ENCODE assay signal across 7 mouse cellular contexts in genomic region chr9:121710584-121710975, GRCm38 (mm10). TPM values are rescaled to one million over a fixed set of nuclear protein-coding genes. Genes with fewer than 3 reads are reported as not detected.
A peak's percentile ranks its signal among the peaks of the same experiment; 100 is the strongest.
DNase-seq lines count a peak whose midpoint lies in the region; ATAC-seq and TF ChIP-seq lines count a peak whose summit lies in the region.

No protein-coding gene starts in this region.

- H3K9ac ChIP-seq in hindbrain, embryonic 14.5 days: peak overlapping the region; percentile 96
- H3K9ac ChIP-seq in lung, postnatal 0 days (replicated peaks; ENCODE audit: low read depth): peak overlapping the region; percentile 90

- H3K36me3 ChIP-seq in spleen, adult 2 months (ENCODE audit: control insufficient read depth, insufficient read depth, low read length): peaks cover 3% of the 10 kb centered on the region
- peaks cover 10% of the 10 kb centered on the region; the same call in 1 of the 2 replicates for H3K36me3 ChIP-seq in hindbrain, embryonic 14.5 days (replicated peaks; ENCODE audit: control insufficient read depth, insufficient read depth)
- no peaks in the 10 kb centered on the region; the same call in 1 of the 2 replicates for H3K36me3 ChIP-seq in lung, postnatal 0 days (ENCODE audit: insufficient read depth, low read length)

- H3K9me3 ChIP-seq in hindbrain, embryonic 14.5 days (ENCODE audit: control insufficient read depth, low read length): no peaks in the 10 kb centered on the region
- no peaks in the 10 kb centered on the region for H3K9me3 ChIP-seq in lung, postnatal 0 days (ENCODE audit: low read length)

- H3K27me3 ChIP-seq in spleen, adult 2 months (ENCODE audit: control insufficient read depth, insufficient read depth, low read length): no peaks in the 10 kb centered on the region
- no peaks in the 10 kb centered on the region for H3K27me3 ChIP-seq in hindbrain, embryonic 14.5 days (ENCODE audit: control insufficient read depth, insufficient read depth, low read length)
- no peaks in the 10 kb centered on the region for H3K27me3 ChIP-seq in lung, postnatal 0 days (replicated peaks; ENCODE audit: insufficient read depth, low read length)

- TF ChIP-seq CTCF in spleen, adult 2 months (IDR thresholded peaks at IDR 0.05; ENCODE audit: extremely low read depth, insufficient read depth, insufficient read length, insufficient replicate concordance): no peak
- TF ChIP-seq CTCF in lung, postnatal 0 days (IDR thresholded peaks at IDR 0.05): no peak

- TF ChIP-seq EP300 in lung, postnatal 0 days (IDR thresholded peaks at IDR 0.05): no peak

- no peak for TF ChIP-seq POLR2A in spleen, adult 2 months (IDR thresholded peaks at IDR 0.05; ENCODE audit: low read depth, low read length)

- peak overlapping the region; percentile 90 for H3K4me3 ChIP-seq in spleen, adult 2 months (ENCODE audit: extremely low read depth, insufficient read depth, insufficient read length)
- H3K4me3 ChIP-seq in hindbrain, embryonic 14.5 days (replicated peaks; ENCODE audit: low read length): peak overlapping the region; percentile 97
- H3K4me3 ChIP-seq in lung, postnatal 0 days (ENCODE audit: low read depth, low read length): peak overlapping the region; percentile 87

- DNase-seq in spleen, adult 2 months (ENCODE audit: low read depth in 1 of 2, low spot score in 2 of 2): no peak
- no peak for DNase-seq in spleen, adult 18-20 months
- DNase-seq in c-Kit-positive CD71-positive TER-119-positive erythroid progenitor cells, embryonic 14.5 days (ENCODE audit: low spot score): peak; percentile 49
- no peak for DNase-seq in hindbrain, embryonic 14.5 days (ENCODE audit: low spot score)
- DNase-seq in lung, postnatal 0 days (ENCODE audit: low spot score): peak; percentile 75
- no peak for DNase-seq in layer of hippocampus, postnatal 14 days (ENCODE audit: low spot score in 2 of 2)
- no peak for DNase-seq in right cerebral cortex, postnatal 4 days

- ATAC-seq in hindbrain, embryonic 14.5 days (ENCODE audit: low FRiP score): peak; percentile 7; the same call in 1 of the 2 replicates
- ATAC-seq in lung, postnatal 0 days: peak; percentile 57

- H3K4me2 ChIP-seq in hindbrain, embryonic 14.5 days (replicated peaks): peak overlapping the region; percentile 94
- peak overlapping the region; percentile 77 for H3K4me2 ChIP-seq in lung, postnatal 0 days (replicated peaks; ENCODE audit: low read depth, low read length)

- H3K27ac ChIP-seq in spleen, adult 2 months (ENCODE audit: insufficient read depth, low read length): peak overlapping the region; percentile 74
- peak overlapping the region; percentile 97 for H3K27ac ChIP-seq in hindbrain, embryonic 14.5 days
- peak overlapping the region; percentile 95 for H3K27ac ChIP-seq in lung, postnatal 0 days (ENCODE audit: low read length)

- H3K4me1 ChIP-seq in spleen, adult 2 months (ENCODE audit: control insufficient read depth, insufficient read depth, insufficient read length): peaks cover 3% of the 10 kb centered on the region; the same call in 1 of the 2 replicates
- peaks cover 18% of the 10 kb centered on the region for H3K4me1 ChIP-seq in hindbrain, embryonic 14.5 days (replicated peaks; ENCODE audit: control insufficient read depth, insufficient read depth, low read length)
- H3K4me1 ChIP-seq in lung, postnatal 0 days (ENCODE audit: insufficient read depth, low read depth, low read length): peaks cover 8% of the 10 kb centered on the region; the same call in 1 of the 2 replicates

- under 1% methylated on average over 18 of the region's 18 CpGs for WGBS in spleen, adult 2 months
- WGBS in hindbrain, embryonic 14.5 days: under 1% methylated on average over 18 of the region's 18 CpGs
- 1% methylated on average over 18 of the region's 18 CpGs for WGBS in lung, postnatal 0 days

RNA-seq across cellular contexts. Expression of gene Ss18l2, which starts 0.5 kb away (rescaled TPM):
- polyA plus RNA-seq in spleen, adult 2 months (2012; rRNA removed): 5.8 and 10.4 TPM in 2 replicates
- 171 and 213 TPM in 2 replicates for polyA plus RNA-seq in hindbrain, embryonic 14.5 days (2014; fragmentation: Nextera tagmentation; extraction: Ambion mirVana)
- polyA plus RNA-seq in lung, postnatal 0 days (2015; fragmentation: Nextera tagmentation; extraction: Ambion mirVana): 79.7 and 104 TPM in 2 replicates
- total RNA-seq in layer of hippocampus, postnatal 14 days (2021): 10 to 100 TPM; 83.1 to 92.6 TPM

RNA-seq across cellular contexts. Expression of gene Sec22c, which starts 5.3 kb away (rescaled TPM):
- 10.0 and 12.0 TPM in 2 replicates for polyA plus RNA-seq in spleen, adult 2 months (2012; rRNA removed)
- 21.6 and 26.5 TPM in 2 replicates for polyA plus RNA-seq in hindbrain, embryonic 14.5 days (2014; fragmentation: Nextera tagmentation; extraction: Ambion mirVana)
- polyA plus RNA-seq in lung, postnatal 0 days (2015; fragmentation: Nextera tagmentation; extraction: Ambion mirVana): 6.1 and 7.7 TPM in 2 replicates
- 10 to 100 TPM; 26.4 to 28.7 TPM for total RNA-seq in layer of hippocampus, postnatal 14 days (2021)

RNA-seq across cellular contexts. Expression of gene Nktr, which starts 8.4 kb away (rescaled TPM):
- 36.6 and 38.7 TPM in 2 replicates for polyA plus RNA-seq in spleen, adult 2 months (2012; rRNA removed)
- polyA plus RNA-seq in hindbrain, embryonic 14.5 days (2014; fragmentation: Nextera tagmentation; extraction: Ambion mirVana): 56.2 and 64.1 TPM in 2 replicates
- polyA plus RNA-seq in lung, postnatal 0 days (2015; fragmentation: Nextera tagmentation; extraction: Ambion mirVana): 43.6 and 51.3 TPM in 2 replicates
- total RNA-seq in layer of hippocampus, postnatal 14 days (2021): 100 to 1,000 TPM; 105 to 121 TPM

RNA-seq across cellular contexts. Expression of gene Zfp651, which starts 48.5 kb away (rescaled TPM):
- polyA plus RNA-seq in spleen, adult 2 months (2012; rRNA removed): 3.7 and 4.7 TPM in 2 replicates
- 19.1 and 21.5 TPM in 2 replicates for polyA plus RNA-seq in hindbrain, embryonic 14.5 days (2014; fragmentation: Nextera tagmentation; extraction: Ambion mirVana)
- polyA plus RNA-seq in lung, postnatal 0 days (2015; fragmentation: Nextera tagmentation; extraction: Ambion mirVana): 10.7 and 11.2 TPM in 2 replicates
- total RNA-seq in layer of hippocampus, postnatal 14 days (2021): 100 to 1,000 TPM; 105 to 107 TPM

Comparison
In these comparisons a context has a peak if more than half of its experiments do, and no peak if none do; other contexts are left out.
1. DNase-seq: peak in c-Kit-positive CD71-positive TER-119-positive erythroid progenitor cells, embryonic 14.5 days (single experiment) and lung, postnatal 0 days (single experiment); none in spleen, adult 2 months (0 of 2), spleen, adult 18-20 months (0 of 2), hindbrain, embryonic 14.5 days (single experiment), layer of hippocampus, postnatal 14 days (0 of 2) and right cerebral cortex, postnatal 4 days (single experiment).
2. Peak in every context shown above with its lines, with median percentiles within 50 percentile points of each other: H3K27ac ChIP-seq and H3K4me3 ChIP-seq.